Mouse (Mus musculus): ENCODE measurements around the gene Tmsb15b2. TPM values are rescaled to one million over a fixed set of nuclear protein-coding genes. Genes with fewer than 3 reads are reported as not detected.

Gene Tmsb15b2
- total and polyA plus RNA-seq, 3 experiments = not detected

- Histone ChIP-seq H3K9ac (ENCODE audit: control insufficient read depth, low read depth, low read length, poor library complexity, severe bottlenecking) (no peak within 1 kb of the TSS), H3K4me1 (ENCODE audit: control insufficient read depth in 1 of 2, insufficient read depth in 2 of 2, low read length in 2 of 2) (peaks cover 8 to 9% of the 10 kb centered on the region in 2 experiments; a peak in 3 of 4 replicates), H3K79me2 (ENCODE audit: control insufficient read depth, insufficient read depth, low read length, poor library complexity) (no peaks in the 10 kb centered on the region), H3K27me3 (ENCODE audit: control insufficient read depth in 1 of 2, insufficient read depth in 2 of 2, low read length in 2 of 2) (no peaks in the 10 kb centered on the region), H3K4me3 (ENCODE audit: control insufficient read depth in 1 of 2, insufficient read depth in 1 of 2, low read depth in 2 of 2, low read length in 2 of 2) (no peak within 1 kb of the TSS), H3K9me3 (replicated peaks; ENCODE audit: insufficient read depth, low read length) (no peaks in the 10 kb centered on the region), H3K27ac (ENCODE audit: control insufficient read depth, low read depth, low read length) (no peak within 1 kb of the TSS), H3K36me3 (ENCODE audit: control insufficient read depth in 1 of 2, insufficient read depth in 2 of 2, low read length in 2 of 2) (peaks cover 0 to 17% of the 10 kb centered on the region in 2 experiments; a peak in 2 of 4 replicates)
- TF ChIP-seq GATA1 (IDR thresholded peaks at IDR 0.05; ENCODE audit: low read depth, low read length) = no peak
- no peak for TF ChIP-seq RCOR1 (IDR thresholded peaks at IDR 0.05; ENCODE audit: low read depth, low read length)
- TF ChIP-seq POLR2A (IDR thresholded peaks at IDR 0.05; ENCODE audit: control insufficient read depth in 1 of 2, insufficient read depth in 1 of 2, low read depth in 1 of 2, low read length in 2 of 2, poor library complexity in 1 of 2) = no peak
- no peak for TF ChIP-seq ZKSCAN1 (IDR thresholded peaks at IDR 0.05; ENCODE audit: low read depth, low read length)
- TF ChIP-seq SMC3 (IDR thresholded peaks at IDR 0.05; ENCODE audit: low read depth, low read length) = no peak
- TF ChIP-seq ETS1 (IDR thresholded peaks at IDR 0.05; ENCODE audit: low read depth, low read length) = no peak
- TF ChIP-seq E2F4 (IDR thresholded peaks at IDR 0.05; ENCODE audit: borderline replicate concordance, low read depth, low read length) = no peak
- TF ChIP-seq ELF1 (IDR thresholded peaks at IDR 0.05; ENCODE audit: low read depth, low read length) = no peak
- TF ChIP-seq BHLHE40 (IDR thresholded peaks at IDR 0.05; ENCODE audit: borderline replicate concordance, low read depth, low read length) = no peak
- no peak for TF ChIP-seq USF2 (IDR thresholded peaks at IDR 0.05; ENCODE audit: borderline replicate concordance in 1 of 2, insufficient read depth in 1 of 2, low read depth in 1 of 2, low read length in 2 of 2)
- no peak for TF ChIP-seq SIN3A (IDR thresholded peaks at IDR 0.05; ENCODE audit: low read length)
- no peak for TF ChIP-seq TBP (IDR thresholded peaks at IDR 0.05; ENCODE audit: low read depth, low read length)
- no peak for TF ChIP-seq POLR2AphosphoS5 (IDR thresholded peaks at IDR 0.05; ENCODE audit: borderline replicate concordance, low read depth, low read length)
- TF ChIP-seq KAT2A (conservative IDR thresholded peaks at IDR 0.05; ENCODE audit: low read depth, low read length) = no peak
- TF ChIP-seq MAFK (IDR thresholded peaks at IDR 0.05; ENCODE audit: borderline replicate concordance, low read depth, low read length) = no peak
- TF ChIP-seq NELFE (IDR thresholded peaks at IDR 0.05; ENCODE audit: low read depth, low read length) = no peak
- no peak for TF ChIP-seq CHD2 (IDR thresholded peaks at IDR 0.05; ENCODE audit: low read length)
- no peak for TF ChIP-seq MYB (IDR thresholded peaks at IDR 0.05; ENCODE audit: low read depth, low read length)
- TF ChIP-seq MAX (IDR thresholded peaks at IDR 0.05; ENCODE audit: low read length) = no peak
- no peak for TF ChIP-seq HCFC1 (IDR thresholded peaks at IDR 0.05; ENCODE audit: low read depth, low read length)
- DNase-seq (ENCODE audit: low read depth, low spot score) = no peak
Observed at GRCm38 (mm10) chrX:136992978-136993547, 17.8 kb upstream of the Tmsb15b2 start, which contains the start of gene Zcchc18. Zcchc18 (plus strand) TSS chrX:136993155.
